Comparison of ENCODE assay signal across 21 mouse cellular contexts in the genomic region with DNA sequence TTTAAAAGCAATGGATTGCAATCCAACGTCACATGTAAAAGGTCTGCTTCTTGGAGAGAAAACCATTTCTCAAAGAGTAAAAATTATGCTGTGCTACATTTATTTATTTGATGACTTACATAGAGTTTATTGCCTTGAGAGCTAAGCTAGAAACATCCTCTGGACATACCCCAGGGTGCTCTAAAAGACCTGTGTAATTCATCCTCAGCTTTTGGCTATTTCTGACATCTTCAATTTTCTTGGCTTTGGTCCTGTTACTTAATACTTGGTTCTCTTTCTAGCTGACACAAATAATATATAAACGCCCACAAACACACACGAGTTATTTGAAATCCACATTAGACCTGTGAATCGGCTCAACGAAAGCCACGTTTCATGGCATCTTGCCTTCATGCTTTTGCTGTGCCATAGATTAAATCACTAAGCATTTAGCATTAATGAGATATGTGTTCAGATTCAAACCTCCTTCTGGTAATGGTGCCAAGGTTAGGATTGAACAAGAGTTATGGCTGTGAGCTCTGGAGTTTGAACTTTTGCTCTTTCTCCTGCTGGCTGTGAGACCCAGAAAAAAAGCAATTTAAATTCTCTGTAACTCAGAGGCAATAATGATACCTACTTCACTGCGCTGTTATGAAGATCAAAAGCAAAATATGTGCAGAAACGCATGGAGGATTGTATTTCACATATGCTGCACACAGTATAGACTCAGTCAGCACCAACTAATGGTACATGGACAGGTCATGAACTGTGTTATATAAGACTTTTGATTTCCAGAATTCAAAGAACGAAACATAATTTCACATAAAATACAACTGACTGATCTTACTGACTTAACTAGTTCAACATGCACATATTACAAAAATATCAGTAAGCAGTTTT.
DNase-seq lines count a peak whose midpoint lies in the region; ATAC-seq lines count a peak whose summit lies in the region.
"Had no signal": no experiment of that assay in that cellular context is flagged by ENCODE, and none has a peak within 500 bp of the region (broad histone marks: within the 10 kb centered on the region; RNA-seq: fewer than 3 reads in every experiment).

No protein-coding gene starts in this region.

- H3K4me1 ChIP-seq in limb, embryonic 11.5 days (ENCODE audit: control insufficient read depth, insufficient read depth, low read length) = no peaks in the 10 kb centered on the region
- no peaks in the 10 kb centered on the region for H3K4me1 ChIP-seq in limb, embryonic 10.5 days
- no peaks in the 10 kb centered on the region for H3K4me1 ChIP-seq in limb, embryonic 13.5 days
- peaks cover 4% of the 10 kb centered on the region; the same call in 1 of the 2 replicates for H3K4me1 ChIP-seq in limb, embryonic 15.5 days
- H3K4me1 ChIP-seq: embryonic facial prominence, embryonic 15.5 days; forebrain, embryonic 10.5 days; forebrain, embryonic 12.5 days had no signal

- 85% methylated on average over 9 of the region's 9 CpGs for WGBS in limb, embryonic 11.5 days
- WGBS in limb, embryonic 10.5 days = 92% methylated on average over 9 of the region's 9 CpGs
- 67% methylated on average over 9 of the region's 9 CpGs for WGBS in limb, embryonic 13.5 days
- 47% methylated on average over 9 of the region's 9 CpGs for WGBS in limb, embryonic 15.5 days

- H3K9ac ChIP-seq in limb, embryonic 11.5 days (ENCODE audit: low read length) = no peak overlapping the region
- H3K9ac ChIP-seq in limb, embryonic 13.5 days = no peak overlapping the region
- H3K9ac ChIP-seq in limb, embryonic 15.5 days = no peak overlapping the region
- H3K9ac ChIP-seq: embryonic facial prominence, embryonic 13.5 days; embryonic facial prominence, embryonic 15.5 days; forebrain, embryonic 12.5 days had no signal

- H3K36me3 ChIP-seq in limb, embryonic 11.5 days (ENCODE audit: control insufficient read depth, insufficient read depth, low read length) = no peaks in the 10 kb centered on the region
- no peaks in the 10 kb centered on the region for H3K36me3 ChIP-seq in limb, embryonic 10.5 days
- no peaks in the 10 kb centered on the region for H3K36me3 ChIP-seq in limb, embryonic 13.5 days
- H3K36me3 ChIP-seq in limb, embryonic 15.5 days = no peaks in the 10 kb centered on the region
- H3K36me3 ChIP-seq: embryonic facial prominence, embryonic 13.5 days; embryonic facial prominence, embryonic 15.5 days; forebrain, embryonic 10.5 days; forebrain, embryonic 12.5 days had no signal

- intact Hi-C loops in left cerebral cortex, postnatal 14 days (cut with DNase I) = no loop called here

- no peak overlapping the region for H3K4me2 ChIP-seq in limb, embryonic 11.5 days (ENCODE audit: low read depth, severe bottlenecking)
- no peak overlapping the region for H3K4me2 ChIP-seq in limb, embryonic 13.5 days (replicated peaks)
- no peak overlapping the region for H3K4me2 ChIP-seq in limb, embryonic 15.5 days
- H3K4me2 ChIP-seq: embryonic facial prominence, embryonic 13.5 days; embryonic facial prominence, embryonic 15.5 days; forebrain, embryonic 12.5 days had no signal

- no peak overlapping the region for H3K27ac ChIP-seq in limb, embryonic 11.5 days (replicated peaks; ENCODE audit: low read depth, low read length)
- no peak overlapping the region for H3K27ac ChIP-seq in limb, embryonic 10.5 days
- H3K27ac ChIP-seq in limb, embryonic 13.5 days = peak overlapping the region; percentile 22; the same call in 1 of the 2 replicates
- H3K27ac ChIP-seq in limb, embryonic 15.5 days = no peak overlapping the region
- H3K27ac ChIP-seq: embryonic facial prominence, embryonic 13.5 days; embryonic facial prominence, embryonic 15.5 days; forebrain, embryonic 10.5 days; forebrain, embryonic 12.5 days had no signal

- H3K27me3 ChIP-seq in limb, embryonic 11.5 days (ENCODE audit: control insufficient read depth, insufficient read depth, low read length) = no peaks in the 10 kb centered on the region
- H3K27me3 ChIP-seq in limb, embryonic 10.5 days (ENCODE audit: low read depth, poor library complexity, severe bottlenecking) = no peaks in the 10 kb centered on the region
- H3K27me3 ChIP-seq in limb, embryonic 13.5 days = no peaks in the 10 kb centered on the region
- H3K27me3 ChIP-seq in limb, embryonic 15.5 days = no peaks in the 10 kb centered on the region
- H3K27me3 ChIP-seq: embryonic facial prominence, embryonic 13.5 days; embryonic facial prominence, embryonic 15.5 days; forebrain, embryonic 12.5 days had no signal

- peak; percentile 17; the same call in 1 of the 2 replicates for ATAC-seq in limb, embryonic 11.5 days (ENCODE audit: insufficient number of reproducible peaks, low FRiP score, low TSS enrichment, low read depth)
- ATAC-seq in limb, embryonic 13.5 days (ENCODE audit: low FRiP score, low read depth) = peak; percentile 89
- ATAC-seq in limb, embryonic 15.5 days (ENCODE audit: insufficient number of reproducible peaks, low FRiP score, low TSS enrichment, low read depth) = peak; percentile 77; the same call in 1 of the 2 replicates
- ATAC-seq: forebrain, embryonic 14.5 days; forebrain, embryonic 16.5 days had no signal

- DNase-seq in limb, embryonic 11.5 days (ENCODE audit: low spot score) = no peak
- DNase-seq in limb, embryonic 10.5 days (ENCODE audit: low spot score) = no peak
- DNase-seq in left cerebral cortex, postnatal 14 days (ENCODE audit: low spot score in 2 of 2) = no peak
- DNase-seq in spleen, postnatal 4 days (ENCODE audit: low spot score in 2 of 2) = no peak
- DNase-seq: adrenal gland, adult 8-10 months; adrenal gland, postnatal 14 days; adrenal gland, postnatal 36 days; cerebellum, adult 11-12 months; cerebellum, adult 2 months; cerebellum, adult 9-10 months; cerebellum, postnatal 10 days; cerebellum, postnatal 25 days had no signal

- no peaks in the 10 kb centered on the region for H3K9me3 ChIP-seq in limb, embryonic 11.5 days (ENCODE audit: control insufficient read depth, low read length)
- no peaks in the 10 kb centered on the region for H3K9me3 ChIP-seq in limb, embryonic 10.5 days (replicated peaks)
- 0 out of 2 replicates have a peak, but pooled peaks cover 4% of the 10 kb centered on the region for H3K9me3 ChIP-seq in limb, embryonic 13.5 days
- no peaks in the 10 kb centered on the region for H3K9me3 ChIP-seq in limb, embryonic 15.5 days
- H3K9me3 ChIP-seq: embryonic facial prominence, embryonic 13.5 days; embryonic facial prominence, embryonic 15.5 days; forebrain, embryonic 10.5 days; forebrain, embryonic 12.5 days had no signal

- no peak overlapping the region for H3K4me3 ChIP-seq in limb, embryonic 11.5 days (ENCODE audit: low read depth, low read length)
- no peak overlapping the region for H3K4me3 ChIP-seq in limb, embryonic 10.5 days
- H3K4me3 ChIP-seq in limb, embryonic 13.5 days = no peak overlapping the region
- no peak overlapping the region for H3K4me3 ChIP-seq in limb, embryonic 15.5 days
- H3K4me3 ChIP-seq: embryonic facial prominence, embryonic 13.5 days; embryonic facial prominence, embryonic 15.5 days; erythroblast, embryonic 14.5 days; forebrain, embryonic 10.5 days; forebrain, embryonic 12.5 days had no signal

Comparison
In these comparisons a context has a peak if more than half of its experiments do, and no peak if none do; other contexts are left out.
1. ATAC-seq: peak in every context shown above with its lines; median percentile 89 in limb, embryonic 13.5 days; 77 in limb, embryonic 15.5 days; 17 in limb, embryonic 11.5 days.